Mouse (Mus musculus) olfactory bulb, adult 2 months (tissue): ENCODE results near the gene Ube2ql1.

ENCODE experiments used
- CTCF ChIP-seq: fragments of 200-500 bp; IDR thresholded peaks from 2 replicates; pipeline ENCODE4 v1.5.1; 2012; ENCODE audit warnings: low read depth, mild to moderate bottlenecking, low read length, moderate library complexity; ENCODE audit not compliant: insufficient read depth
- POLR2A ChIP-seq: fragments of 200-500 bp; IDR thresholded peaks from 2 replicates; pipeline ENCODE4 v1.6.1; 2012; ENCODE audit warnings: mild to moderate bottlenecking, low read depth, low read length, moderate library complexity; ENCODE audit not compliant: insufficient read depth

- TF ChIP-seq CTCF (no peak), POLR2A (no peak)
These were observed 65.6 kb downstream of the Ube2ql1 start for GRCm38 (mm10) chr13:69673921-69674618.
